Mouse (Mus musculus): ENCODE measurements around the gene Hsf4.

GRCm38 (mm10) chr8:105294776-105295175 is 25.2 kb downstream of the Hsf4 start:
- TF ChIP-seq CTCF (IDR thresholded peaks at IDR 0.05; ENCODE audit: extremely low read depth, insufficient read depth, low read length) (no peak), POLR2A (IDR thresholded peaks at IDR 0.05; ENCODE audit: extremely low read depth, insufficient read depth, low read length) (no peak)

All from cortical plate, adult 2 months (tissue).